ENCODE assay signal across 34 mouse cellular contexts in the genomic region with DNA sequence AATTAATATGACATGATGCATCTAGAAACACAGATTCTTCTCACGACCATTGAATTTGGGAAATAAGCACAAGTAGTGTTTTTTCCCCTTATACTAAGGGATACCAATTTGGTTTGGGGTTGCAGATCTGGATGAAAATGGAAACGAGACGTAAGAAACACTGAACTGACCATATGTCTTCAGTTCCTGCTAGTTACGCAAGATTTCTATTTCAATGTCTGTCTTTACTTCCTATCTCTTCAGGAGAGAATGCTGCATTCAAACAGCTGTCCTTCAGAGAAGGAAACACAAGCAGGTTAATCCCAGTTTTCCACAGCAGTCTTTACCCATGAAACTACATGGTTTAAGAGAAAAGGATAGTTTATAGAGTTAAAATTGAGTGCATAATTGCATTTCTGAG. TPM values are rescaled to one million over a fixed set of nuclear protein-coding genes. Genes with fewer than 3 reads are reported as not detected.
DNase-seq lines count a peak whose midpoint lies in the region; ATAC-seq and TF ChIP-seq lines count a peak whose summit lies in the region.
"Had no signal": no experiment of that assay in that cellular context is flagged by ENCODE, and none has a peak within 500 bp of the region (broad histone marks: within the 10 kb centered on the region; RNA-seq: fewer than 3 reads in every experiment).

No protein-coding gene starts in this region.

- no peak for ATAC-seq in G1E (ENCODE audit: extremely low read depth, insufficient number of reproducible peaks, low FRiP score, poor library complexity, severe bottlenecking)
- ATAC-seq: forebrain, embryonic 13.5 days; forebrain, embryonic 16.5 days; hindbrain, embryonic 16.5 days; intestine, embryonic 15.5 days; Patski had no signal

- H3K4me3 ChIP-seq in G1E (ENCODE audit: low read depth, low read length) (no peak overlapping the region), macrophage (ENCODE audit: inconsistent target) (no peak overlapping the region)
- H3K4me3 ChIP-seq: forebrain, embryonic 10.5 days; forebrain, embryonic 13.5 days; hindbrain, embryonic 10.5 days; hindbrain, embryonic 13.5 days; intestine, embryonic 15.5 days had no signal

- H3K4me1 ChIP-seq in G1E (ENCODE audit: insufficient read depth, low read depth, low read length) = no peaks in the 10 kb centered on the region
- H3K4me1 ChIP-seq: forebrain, embryonic 10.5 days; forebrain, embryonic 13.5 days; hindbrain, embryonic 10.5 days; hindbrain, embryonic 13.5 days; intestine, embryonic 15.5 days had no signal

- 0 out of 2 replicates have a peak, but pooled peaks have one; percentile 8 for TF ChIP-seq CTCF in G1E (IDR thresholded peaks at IDR 0.05; ENCODE audit: low read depth, low read length)

- WGBS in macrophage (ENCODE audit: missing documents) = 23% methylated on average over 4 of the region's 4 CpGs

- no peaks in the 10 kb centered on the region for H3K27me3 ChIP-seq in G1E (ENCODE audit: insufficient read depth, low read length)
- H3K27me3 ChIP-seq: forebrain, embryonic 13.5 days; hindbrain, embryonic 13.5 days; intestine, embryonic 15.5 days; Patski had no signal

- no peaks in the 10 kb centered on the region for H3K79me2 ChIP-seq in macrophage (ENCODE audit: inconsistent target)

- H3K9me3 ChIP-seq in G1E (replicated peaks) = no peaks in the 10 kb centered on the region
- H3K9me3 ChIP-seq: forebrain, embryonic 10.5 days; forebrain, embryonic 13.5 days; hindbrain, embryonic 10.5 days; hindbrain, embryonic 13.5 days; intestine, embryonic 15.5 days had no signal

- H3K36me3 ChIP-seq in G1E (replicated peaks) (no peaks in the 10 kb centered on the region), macrophage (ENCODE audit: inconsistent target) (no peaks in the 10 kb centered on the region)
- H3K36me3 ChIP-seq: forebrain, embryonic 10.5 days; hindbrain, embryonic 10.5 days; hindbrain, embryonic 13.5 days; intestine, embryonic 15.5 days had no signal

- peak overlapping the region; percentile 27; the same call in 1 of the 2 replicates for H3K27ac ChIP-seq in macrophage
- H3K27ac ChIP-seq: forebrain, embryonic 10.5 days; forebrain, embryonic 13.5 days; hindbrain, embryonic 10.5 days; hindbrain, embryonic 13.5 days; intestine, embryonic 15.5 days had no signal

- DNase-seq in 416B (ENCODE audit: low read depth) (peak; percentile 50), G1E (ENCODE audit: low spot score) (no peak)
- DNase-seq in thymus, adult 18-20 months = no peak
- DNase-seq in embryo, embryonic 10 days (ENCODE audit: low spot score) = no peak
- no peak for DNase-seq in spleen, adult 18-20 months
- DNase-seq: adrenal gland, postnatal 10 days; adrenal gland, postnatal 36 days; cerebellum, adult 11 months; cerebellum, adult 2 months; cerebellum, adult 9-11 months; cerebellum, postnatal 36 days; gastrocnemius, postnatal 25 days; heart, postnatal 36 days had no signal

RNA-seq across cellular contexts. Expression of gene Cxcl1, which starts 37.8 kb away (rescaled TPM):
- total RNA-seq in G1E (2014; fragmentation: Nextera tagmentation) = not detected in 2 replicates
- 0.82 TPM in 1 of 2 replicates, not detected in the other for total RNA-seq in G1E (2017)
- not detected in 2 replicates for polyA plus RNA-seq in G1E (2012)
- total RNA-seq in macrophage (2018; cell fraction: chromatin; rRNA removed) = 100 to 1,000 TPM in 11 of 26 experiments, 10 to 100 TPM in 10, 1 to 10 TPM in 5; 2.0 to 855 (median 64.8) TPM
- total RNA-seq in macrophage (2018; cell fraction: cytosol; rRNA removed) = 1,000 to 10,000 TPM in 3 of 26 experiments, 100 to 1,000 TPM in 9, 10 to 100 TPM in 8, 1 to 10 TPM in 4, under 1 TPM in 2; 0.39 to 1,427 (median 89.6) TPM
- total RNA-seq in macrophage (2018; cell fraction: nucleus; rRNA removed) = 1,000 to 10,000 TPM in 3 of 26 experiments, 100 to 1,000 TPM in 16, 10 to 100 TPM in 3, 1 to 10 TPM in 4; 2.4 to 1,157 (median 196) TPM
- polyA plus RNA-seq in macrophage (2018) = 2.8 to 6.2 TPM (median 2.9 TPM) in 3 replicates
- total RNA-seq: gastrocnemius, adult 8-10 months had no signal
- polyA plus RNA-seq: forebrain, embryonic 10.5 days; forebrain, embryonic 13.5 days; forebrain, embryonic 16.5 days; hindbrain, embryonic 10.5 days; hindbrain, embryonic 13.5 days had no signal

RNA-seq across cellular contexts. Expression of gene Cxcl2, which starts 50.5 kb away (rescaled TPM):
- total RNA-seq in G1E (2014; fragmentation: Nextera tagmentation) = 0.90 and 1.7 TPM in 2 replicates
- 0.23 and 0.98 TPM in 2 replicates for total RNA-seq in G1E (2017)
- not detected in 2 replicates for polyA plus RNA-seq in G1E (2012)
- 1,000 to 10,000 TPM in 11 of 26 experiments, 100 to 1,000 TPM in 8, 10 to 100 TPM in 6, 1 to 10 TPM in 1; 5.8 to 2,928 (median 757) TPM for total RNA-seq in macrophage (2018; cell fraction: chromatin; rRNA removed)
- 1,000 to 10,000 TPM in 9 of 26 experiments, 100 to 1,000 TPM in 11, 10 to 100 TPM in 5, 1 to 10 TPM in 1; 5.3 to 4,190 (median 395) TPM for total RNA-seq in macrophage (2018; cell fraction: cytosol; rRNA removed)
- total RNA-seq in macrophage (2018; cell fraction: nucleus; rRNA removed) = 1,000 to 10,000 TPM in 15 of 26 experiments, 100 to 1,000 TPM in 8, 10 to 100 TPM in 3; 12.8 to 5,113 (median 1,577) TPM
- 8.1 to 14.6 TPM (median 10.7 TPM) in 3 replicates for polyA plus RNA-seq in macrophage (2018)
- total RNA-seq: ES-E14; gastrocnemius, adult 8-10 months; gastrocnemius, postnatal 25 days; heart, postnatal 36 days had no signal
- polyA plus RNA-seq: cerebellum, adult 2 months; cortical plate, adult 2 months; embryonic facial prominence, embryonic 11.5 days; embryonic facial prominence, embryonic 14.5 days; forebrain, embryonic 10.5 days; forebrain, embryonic 13.5 days; forebrain, embryonic 16.5 days; frontal cortex, adult 2 months; heart, embryonic 11.5 days; heart, postnatal 0 days; hindbrain, embryonic 10.5 days; hindbrain, embryonic 13.5 days; hindbrain, embryonic 16.5 days had no signal

RNA-seq across cellular contexts. Expression of gene Cxcl15, which starts 58.9 kb away (rescaled TPM):
- total RNA-seq in G1E (2014; fragmentation: Nextera tagmentation) (not detected in 2 replicates), G1E (2017) (0.06 and 0.11 TPM in 2 replicates)
- polyA plus RNA-seq in G1E (2012) (not detected in 2 replicates), macrophage (2018) (not detected in 3 replicates)
- under 1 TPM in 1 of 26 experiments, not detected in 25; 0.92 TPM for total RNA-seq in macrophage (2018; cell fraction: chromatin; rRNA removed)
- not detected for total RNA-seq in macrophage (2018; cell fraction: cytosol; rRNA removed)
- not detected for total RNA-seq in macrophage (2018; cell fraction: nucleus; rRNA removed)
- total RNA-seq: adrenal gland, adult 18-20 months; adrenal gland, postnatal 10 days; adrenal gland, postnatal 36 days; ES-E14; gastrocnemius, adult 8-10 months; gastrocnemius, postnatal 25 days; heart, adult 8-10 months; heart, postnatal 36 days had no signal
- polyA plus RNA-seq: cerebellum, adult 2 months; cortical plate, adult 2 months; forebrain, embryonic 10.5 days; forebrain, embryonic 13.5 days; forebrain, embryonic 16.5 days; frontal cortex, adult 2 months; gonadal fat pad, adult 2 months; heart, embryonic 14.5 days; hindbrain, embryonic 10.5 days; hindbrain, embryonic 13.5 days; hindbrain, embryonic 16.5 days had no signal
